Mouse (Mus musculus): ENCODE results near the gene Tnp1. TPM values are rescaled to one million over a fixed set of nuclear protein-coding genes. Genes with fewer than 3 reads are reported as not detected.

Gene Tnp1
- not detected in 2 replicates for polyA plus RNA-seq (2012; rRNA removed)

DNA sequence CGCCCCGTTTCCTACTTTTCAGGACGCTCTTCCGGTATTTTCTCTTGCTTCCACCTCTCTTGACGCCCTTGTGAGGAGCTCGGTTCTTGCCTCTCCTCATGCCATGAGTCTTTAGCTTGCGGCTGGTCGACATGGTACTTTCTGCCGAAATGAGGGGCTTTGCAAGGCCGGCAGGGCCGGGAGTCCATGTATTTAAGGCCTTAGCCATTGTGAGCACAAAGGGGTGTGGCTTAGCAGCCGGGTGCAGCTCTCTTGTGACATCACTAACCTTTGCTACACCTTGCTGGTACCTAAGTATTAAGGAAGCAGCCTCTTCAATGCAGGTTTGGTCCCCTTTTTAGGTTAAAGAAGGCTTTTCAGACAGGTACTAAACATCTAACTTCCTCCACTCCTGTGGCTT lies at the start of gene Tnp1:
Tnp1 (minus strand) TSS at position 179 of the 400 bp plus-strand sequence.
- Histone ChIP-seq H3K27ac (ENCODE audit: insufficient read depth, low read depth, low read length) (no peak within 1 kb of the TSS), H3K4me3 (ENCODE audit: low read depth, low read length) (no peak within 1 kb of the TSS), H3K36me3 (ENCODE audit: control insufficient read depth, insufficient read depth, low read length) (no peaks in the 10 kb centered on the region), H3K4me1 (ENCODE audit: control insufficient read depth, insufficient read depth, insufficient read length, low read length) (no peaks in the 10 kb centered on the region), H3K27me3 (ENCODE audit: control insufficient read depth, insufficient read depth, low read length) (no peaks in the 10 kb centered on the region)
- WGBS: 87% methylated on average over 12 of the region's 12 CpGs
- TF ChIP-seq CTCF (IDR thresholded peaks at IDR 0.05; ENCODE audit: extremely low read depth, insufficient read length, insufficient replicate concordance, low read depth, low read length) (no peak), POLR2A (IDR thresholded peaks at IDR 0.05; ENCODE audit: low read depth, low read length) (no peak)

DNA sequence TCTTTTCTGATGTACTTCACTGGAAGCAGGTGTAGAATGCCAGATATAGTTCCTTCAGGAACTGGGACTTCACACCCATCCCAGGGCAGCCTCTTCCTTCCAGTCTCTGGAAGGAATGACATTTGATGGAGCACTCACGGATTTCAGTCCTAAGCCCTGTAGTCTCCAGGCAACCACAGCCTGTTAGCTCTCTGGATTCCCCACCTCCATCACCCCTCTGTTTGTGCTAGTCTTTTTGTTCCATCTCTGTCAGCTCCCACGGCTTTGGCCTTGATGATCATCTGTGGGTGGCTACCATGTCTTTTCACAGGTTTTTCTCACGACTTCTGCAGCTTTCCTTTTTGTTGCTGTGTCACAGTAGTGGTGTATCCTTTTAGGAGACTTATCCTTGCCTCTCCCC lies 48.6 kb upstream of the Tnp1 start:
- H3K27ac ChIP-seq (ENCODE audit: insufficient read depth, low read depth, low read length): no peak overlapping the region
- no peaks in the 10 kb centered on the region for H3K4me1 ChIP-seq (ENCODE audit: control insufficient read depth, insufficient read depth, insufficient read length, low read length)
- TF ChIP-seq CTCF (IDR thresholded peaks at IDR 0.05; ENCODE audit: extremely low read depth, insufficient read length, insufficient replicate concordance, low read depth, low read length) (no peak), POLR2A (IDR thresholded peaks at IDR 0.05; ENCODE audit: low read depth, low read length) (no peak)
- 51% methylated on average over 3 of the region's 3 CpGs for WGBS
- no peak overlapping the region for H3K4me3 ChIP-seq (ENCODE audit: low read depth, low read length)
- H3K36me3 ChIP-seq (ENCODE audit: control insufficient read depth, insufficient read depth, low read length): no peaks in the 10 kb centered on the region
- H3K27me3 ChIP-seq (ENCODE audit: control insufficient read depth, insufficient read depth, low read length): no peaks in the 10 kb centered on the region

DNA sequence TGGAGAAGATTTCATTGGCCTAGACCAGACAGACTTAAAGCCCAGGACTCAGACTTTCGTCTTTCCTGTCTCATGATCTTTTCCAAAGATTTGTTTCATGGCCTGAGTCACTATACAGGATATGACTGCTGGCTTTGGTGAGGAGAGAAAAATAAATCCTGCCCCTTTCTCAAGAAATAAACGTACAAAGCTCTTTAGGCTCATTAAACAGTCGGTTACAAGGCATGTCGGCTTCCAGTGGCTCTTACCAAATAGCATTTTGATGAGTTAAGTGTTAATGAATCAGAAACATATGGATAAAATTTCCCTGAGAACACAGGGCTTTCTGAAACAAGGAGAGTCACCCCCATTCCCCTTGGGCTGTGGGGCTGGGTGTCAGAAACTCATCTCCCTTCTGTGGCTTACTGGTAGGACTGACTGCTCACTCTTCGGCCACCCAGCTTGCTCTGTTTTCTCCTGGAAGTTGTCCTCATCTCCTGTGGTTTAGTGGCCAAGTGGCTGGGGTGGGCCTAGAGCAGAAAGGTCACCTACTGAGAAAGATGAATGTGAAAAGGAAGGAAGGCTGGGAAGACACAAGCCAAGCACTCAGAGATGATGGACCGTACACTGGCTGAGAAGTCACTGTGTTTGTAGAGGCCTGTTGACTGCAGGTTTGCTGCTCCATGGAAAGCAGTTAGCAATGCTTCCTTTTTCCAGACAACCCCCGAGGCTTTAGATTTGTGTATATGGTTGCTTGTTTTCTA lies 46.0 kb upstream of the Tnp1 start:
- H3K4me3 ChIP-seq (ENCODE audit: low read depth, low read length): no peak overlapping the region
- H3K27ac ChIP-seq (ENCODE audit: insufficient read depth, low read depth, low read length): no peak overlapping the region
- no peaks in the 10 kb centered on the region for H3K27me3 ChIP-seq (ENCODE audit: control insufficient read depth, insufficient read depth, low read length)
- H3K36me3 ChIP-seq (ENCODE audit: control insufficient read depth, insufficient read depth, low read length): no peaks in the 10 kb centered on the region
- no peaks in the 10 kb centered on the region for H3K4me1 ChIP-seq (ENCODE audit: control insufficient read depth, insufficient read depth, insufficient read length, low read length)
- TF ChIP-seq POLR2A (IDR thresholded peaks at IDR 0.05; ENCODE audit: low read depth, low read length) (no peak), CTCF (IDR thresholded peaks at IDR 0.05; ENCODE audit: extremely low read depth, insufficient read length, insufficient replicate concordance, low read depth, low read length) (no peak)
- 64% methylated on average over 7 of the region's 7 CpGs for WGBS

DNA sequence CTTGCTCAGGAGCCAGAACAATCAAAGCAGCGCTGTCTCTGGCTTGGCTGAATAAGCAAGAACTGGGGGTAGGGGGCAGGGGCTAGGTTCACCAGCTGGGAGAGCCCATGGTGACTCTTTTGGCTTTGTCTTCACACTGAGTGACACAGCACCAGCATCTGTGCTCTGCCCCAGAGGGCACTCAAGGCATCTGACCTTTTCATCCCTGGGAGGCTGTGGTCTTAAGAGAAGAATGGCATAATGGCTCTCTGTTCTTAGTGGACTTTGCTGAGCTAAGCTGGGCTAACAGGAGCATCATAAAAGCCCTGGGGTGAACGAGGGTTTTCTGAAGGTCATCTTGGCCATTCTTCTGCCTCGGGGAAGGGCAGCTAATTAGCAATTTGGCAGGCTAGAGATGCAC lies 44.6 kb upstream of the Tnp1 start:
- H3K4me3 ChIP-seq (ENCODE audit: low read depth, low read length): no peak overlapping the region
- no peaks in the 10 kb centered on the region for H3K4me1 ChIP-seq (ENCODE audit: control insufficient read depth, insufficient read depth, insufficient read length, low read length)
- no peak overlapping the region for H3K27ac ChIP-seq (ENCODE audit: insufficient read depth, low read depth, low read length)
- no peak for TF ChIP-seq CTCF (IDR thresholded peaks at IDR 0.05; ENCODE audit: extremely low read depth, insufficient read length, insufficient replicate concordance, low read depth, low read length)
- no peak for TF ChIP-seq POLR2A (IDR thresholded peaks at IDR 0.05; ENCODE audit: low read depth, low read length)
- no peaks in the 10 kb centered on the region for H3K36me3 ChIP-seq (ENCODE audit: control insufficient read depth, insufficient read depth, low read length)
- WGBS: 50% methylated on average over 3 of the region's 3 CpGs
- H3K27me3 ChIP-seq (ENCODE audit: control insufficient read depth, insufficient read depth, low read length): no peaks in the 10 kb centered on the region

DNA sequence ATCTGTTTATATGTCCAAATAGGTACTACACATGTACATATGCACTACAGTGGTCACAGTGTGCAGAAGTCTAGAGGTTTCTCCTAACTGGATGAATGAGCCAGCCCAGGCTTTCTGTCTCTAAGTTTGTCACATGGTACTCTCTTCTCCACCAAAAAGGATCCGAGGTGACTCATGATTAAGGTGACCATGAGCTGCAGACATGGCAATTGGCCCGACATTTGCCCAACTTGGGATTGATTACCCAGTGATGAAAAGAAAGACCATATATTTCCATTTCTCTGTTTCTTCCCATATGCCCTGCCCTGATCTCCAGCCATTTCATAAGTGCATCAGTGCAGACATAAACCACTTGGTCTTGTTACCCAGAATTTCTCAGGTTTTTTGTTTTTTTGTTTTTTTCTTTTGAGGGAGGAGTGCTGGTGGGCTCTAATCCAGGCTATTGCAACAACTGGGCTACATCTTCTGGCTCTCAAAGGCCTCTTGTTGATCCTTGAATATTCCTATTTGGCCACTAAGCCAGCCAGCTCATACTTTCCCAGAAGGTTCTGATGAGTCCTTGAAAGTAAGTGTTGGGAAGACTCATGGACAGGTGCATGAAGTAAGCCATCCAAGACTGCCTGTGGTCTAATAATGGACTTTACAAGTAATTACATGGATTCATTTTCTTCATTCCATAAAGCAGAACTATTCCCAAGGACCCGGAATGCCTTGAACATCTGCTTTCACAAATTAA lies 40.7 kb upstream of the Tnp1 start:
- H3K4me1 ChIP-seq (ENCODE audit: control insufficient read depth, insufficient read depth, insufficient read length, low read length): no peaks in the 10 kb centered on the region
- WGBS: 87% methylated on average over 3 of the region's 3 CpGs
- TF ChIP-seq POLR2A (IDR thresholded peaks at IDR 0.05; ENCODE audit: low read depth, low read length) (no peak), CTCF (IDR thresholded peaks at IDR 0.05; ENCODE audit: extremely low read depth, insufficient read length, insufficient replicate concordance, low read depth, low read length) (no peak)

DNA sequence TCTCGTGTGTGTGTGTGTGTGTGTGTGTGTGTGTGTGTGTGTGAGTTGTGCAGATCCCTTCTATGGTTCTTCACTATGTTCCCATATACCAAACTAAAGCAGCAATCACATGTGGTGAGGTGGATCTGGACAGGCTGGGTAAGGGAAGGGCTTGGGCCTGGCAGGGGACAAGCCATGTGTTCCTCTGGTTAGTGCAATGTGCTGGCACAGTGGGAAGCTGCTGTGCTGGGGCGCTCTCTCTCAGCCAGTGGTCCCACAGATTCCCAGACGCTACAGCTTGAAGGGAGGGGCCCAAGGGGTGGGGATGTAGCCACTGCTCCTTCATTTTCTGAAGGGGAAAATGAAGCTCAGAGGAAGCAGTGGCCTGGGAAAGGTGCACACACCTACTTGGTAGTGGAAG lies 40.1 kb upstream of the Tnp1 start:
- Histone ChIP-seq H3K4me3 (ENCODE audit: low read depth, low read length) (no peak overlapping the region), H3K36me3 (ENCODE audit: control insufficient read depth, insufficient read depth, low read length) (no peaks in the 10 kb centered on the region), H3K4me1 (ENCODE audit: control insufficient read depth, insufficient read depth, insufficient read length, low read length) (no peaks in the 10 kb centered on the region), H3K27ac (ENCODE audit: insufficient read depth, low read depth, low read length) (no peak overlapping the region), H3K27me3 (ENCODE audit: control insufficient read depth, insufficient read depth, low read length) (no peaks in the 10 kb centered on the region)
- no peak for TF ChIP-seq POLR2A (IDR thresholded peaks at IDR 0.05; ENCODE audit: low read depth, low read length)
- TF ChIP-seq CTCF (IDR thresholded peaks at IDR 0.05; ENCODE audit: extremely low read depth, insufficient read length, insufficient replicate concordance, low read depth, low read length): no peak
- WGBS: 66% methylated on average over 3 of the region's 3 CpGs

More for the DNA sequence above, 40.7 kb upstream of the Tnp1 start:
- Histone ChIP-seq H3K27ac (ENCODE audit: insufficient read depth, low read depth, low read length) (no peak overlapping the region), H3K36me3 (ENCODE audit: control insufficient read depth, insufficient read depth, low read length) (no peaks in the 10 kb centered on the region), H3K27me3 (ENCODE audit: control insufficient read depth, insufficient read depth, low read length) (no peaks in the 10 kb centered on the region), H3K4me3 (ENCODE audit: low read depth, low read length) (no peak overlapping the region)

DNA sequence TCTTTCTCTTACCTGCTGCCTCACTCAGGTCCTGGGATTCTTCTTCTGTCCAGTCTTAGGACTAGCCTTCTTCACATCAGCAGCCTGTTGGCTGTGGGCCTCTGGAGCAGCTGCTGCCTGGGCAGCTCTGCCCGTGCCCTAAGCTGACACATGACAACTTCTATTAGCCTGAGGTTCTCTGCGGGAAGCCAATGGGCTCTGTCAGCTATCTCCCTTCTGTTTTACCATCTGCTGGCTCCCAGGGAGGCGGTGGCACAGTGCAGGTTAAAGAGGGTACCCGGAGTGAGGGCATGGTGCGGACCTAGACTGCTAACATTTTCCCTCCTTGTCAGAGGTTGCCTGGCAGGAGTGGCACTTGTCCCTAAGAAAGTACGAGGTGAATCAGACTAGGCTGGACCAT lies 39.5 kb upstream of the Tnp1 start:
- H3K4me1 ChIP-seq (ENCODE audit: control insufficient read depth, insufficient read depth, insufficient read length, low read length): no peaks in the 10 kb centered on the region
- no peaks in the 10 kb centered on the region for H3K27me3 ChIP-seq (ENCODE audit: control insufficient read depth, insufficient read depth, low read length)
- TF ChIP-seq POLR2A (IDR thresholded peaks at IDR 0.05; ENCODE audit: low read depth, low read length) (no peak), CTCF (IDR thresholded peaks at IDR 0.05; ENCODE audit: extremely low read depth, insufficient read length, insufficient replicate concordance, low read depth, low read length) (no peak)
- H3K27ac ChIP-seq (ENCODE audit: insufficient read depth, low read depth, low read length): no peak overlapping the region
- no peak overlapping the region for H3K4me3 ChIP-seq (ENCODE audit: low read depth, low read length)
- whole genome bisulfite sequencing: 84% methylated on average over 6 of the region's 6 CpGs
- no peaks in the 10 kb centered on the region for H3K36me3 ChIP-seq (ENCODE audit: control insufficient read depth, insufficient read depth, low read length)

Measured in small intestine, adult 2 months (tissue).